Mouse (Mus musculus) embryo, embryonic 9.5 days (tissue): ENCODE results near the gene Slc6a5.

Experiments
- DNase-seq: peaks from one replicate; pipeline ENCODE4 v3.0.0-alpha.2; 2017; ENCODE audit errors: extremely low spot score

The Slc6a5 gene

DNA sequence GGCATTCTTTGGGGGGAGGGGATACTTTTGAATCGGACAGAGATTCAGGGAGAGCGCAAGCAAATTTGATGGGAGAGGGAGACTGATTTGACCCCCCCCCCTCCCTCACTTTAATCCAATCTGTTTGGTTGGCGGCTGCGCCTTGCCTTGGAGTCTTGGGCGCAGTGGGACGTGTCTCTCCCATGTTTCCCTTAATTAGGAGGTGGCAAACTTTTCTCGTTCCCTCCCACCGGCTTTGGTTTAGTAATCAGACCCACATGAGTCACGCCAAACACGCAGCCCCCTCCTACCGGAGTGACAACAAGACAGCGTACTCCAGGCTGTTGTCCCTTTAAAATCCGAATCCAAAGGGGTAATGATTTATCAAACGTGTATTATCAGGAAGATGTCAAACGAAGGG lies at the start of gene Slc6a5:
Gene Slc6a5 (plus strand): TSS at position 297 of the 400 bp plus-strand sequence.
- no peak for DNase-seq

DNA sequence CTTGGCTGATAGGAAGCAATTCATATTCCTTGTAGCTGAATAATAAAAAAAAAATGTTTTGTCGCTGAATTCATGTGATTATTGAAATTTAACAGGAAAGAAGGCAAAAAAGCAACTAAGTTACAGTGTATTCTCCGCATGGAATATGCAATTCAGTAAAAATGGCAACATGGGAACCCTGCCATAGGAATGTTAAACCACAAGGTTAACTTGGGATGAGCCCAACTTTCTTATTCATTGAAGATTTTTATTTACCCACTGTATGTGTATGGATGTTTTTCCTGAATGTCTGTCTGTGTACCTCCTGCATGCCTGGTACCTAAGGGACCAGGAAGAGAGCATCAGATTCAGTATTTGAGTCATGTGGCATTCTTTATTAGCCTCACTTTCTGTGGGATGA lies 48.8 kb upstream of the Slc6a5 start:
- no peak for DNase-seq

DNA sequence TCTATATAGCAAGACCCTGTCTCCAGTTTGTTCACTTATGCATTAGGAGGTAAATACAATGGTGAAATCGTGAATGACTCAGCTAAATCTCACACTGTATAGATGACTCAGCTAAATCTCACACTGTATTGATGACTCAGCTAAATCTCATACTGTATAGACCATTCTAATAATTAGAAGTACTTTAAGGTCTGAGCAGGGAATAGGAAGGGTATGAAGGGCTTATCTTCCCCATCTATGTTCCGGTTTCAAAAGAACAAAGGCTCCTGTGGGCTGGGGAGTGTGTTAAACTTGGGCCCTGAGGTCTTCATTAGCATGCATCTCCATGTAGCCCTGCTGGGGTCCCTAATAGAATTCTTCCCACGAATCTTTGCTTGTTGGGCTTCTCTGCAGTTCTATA lies 46.2 kb upstream of the Slc6a5 start:
- DNase-seq, result no peak

GRCm38 (mm10) chr7:49869656-49870055 lies 40.3 kb upstream of the Slc6a5 start:
- DNase-seq, result no peak

- DNase-seq, result no peak
These were observed 39.7 kb upstream of the Slc6a5 start for GRCm38 (mm10) chr7:49870276-49870675.

DNA sequence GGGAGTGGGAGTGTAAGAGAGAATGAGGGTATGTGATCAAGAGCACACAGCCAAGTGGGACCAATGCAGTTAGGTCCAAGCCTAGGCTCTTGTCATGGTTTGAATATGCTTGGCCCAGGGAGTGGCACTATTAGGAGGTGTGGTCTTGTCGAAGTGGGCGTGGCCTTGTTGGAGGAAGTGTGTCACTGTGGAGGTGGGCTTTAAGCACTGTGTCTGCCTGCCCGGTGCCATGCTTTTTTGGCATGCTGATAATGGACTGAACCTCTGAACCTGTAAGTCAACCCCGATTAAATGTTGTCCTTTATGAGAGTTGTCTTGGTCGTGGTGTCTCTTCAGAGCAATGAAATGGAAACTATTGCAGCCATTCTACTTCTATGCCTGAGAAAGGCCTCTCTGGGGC lies 32.6 kb upstream of the Slc6a5 start:
- DNase-seq, result no peak

GRCm38 (mm10) chr7:49879051-49879450 lies 30.9 kb upstream of the Slc6a5 start:
- DNase-seq, result no peak

DNA sequence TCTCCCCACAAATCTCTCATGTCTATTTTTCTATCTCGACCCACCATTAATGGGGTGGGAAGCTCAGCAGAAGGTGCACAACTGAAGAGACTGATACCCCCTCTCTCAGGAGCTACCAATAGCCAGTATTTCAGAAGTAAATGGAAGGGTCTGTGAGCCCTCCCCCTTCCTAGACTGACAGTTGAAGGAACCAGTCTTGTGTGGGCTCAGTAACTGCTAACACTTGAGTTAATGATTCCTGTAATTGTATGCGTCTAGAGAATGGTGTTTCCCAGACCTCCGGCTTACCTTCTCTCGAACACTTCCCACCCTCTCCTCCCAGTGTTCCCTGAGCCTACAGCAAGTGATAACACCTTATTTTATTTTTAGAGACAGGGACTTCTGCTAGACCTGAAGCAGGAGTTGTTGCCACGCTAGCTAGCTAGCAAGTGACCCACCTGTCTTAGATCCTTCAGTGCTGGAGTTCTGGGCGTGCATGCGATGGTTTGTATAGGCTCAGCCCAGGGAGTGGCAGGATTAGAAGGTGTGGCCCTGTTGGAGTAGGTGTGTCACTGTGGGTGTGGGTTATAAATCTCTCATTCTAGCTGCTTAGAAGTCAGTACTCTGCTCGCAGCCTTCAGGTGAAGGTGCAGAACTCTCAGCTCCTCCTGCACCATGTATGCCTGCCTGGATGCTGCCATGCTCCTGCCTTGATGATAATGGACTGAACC lies 29.8 kb upstream of the Slc6a5 start:
- DNase-seq, result no peak

- no peak for DNase-seq
These were observed 27.7 kb upstream of the Slc6a5 start for GRCm38 (mm10) chr7:49882288-49882687.

DNA sequence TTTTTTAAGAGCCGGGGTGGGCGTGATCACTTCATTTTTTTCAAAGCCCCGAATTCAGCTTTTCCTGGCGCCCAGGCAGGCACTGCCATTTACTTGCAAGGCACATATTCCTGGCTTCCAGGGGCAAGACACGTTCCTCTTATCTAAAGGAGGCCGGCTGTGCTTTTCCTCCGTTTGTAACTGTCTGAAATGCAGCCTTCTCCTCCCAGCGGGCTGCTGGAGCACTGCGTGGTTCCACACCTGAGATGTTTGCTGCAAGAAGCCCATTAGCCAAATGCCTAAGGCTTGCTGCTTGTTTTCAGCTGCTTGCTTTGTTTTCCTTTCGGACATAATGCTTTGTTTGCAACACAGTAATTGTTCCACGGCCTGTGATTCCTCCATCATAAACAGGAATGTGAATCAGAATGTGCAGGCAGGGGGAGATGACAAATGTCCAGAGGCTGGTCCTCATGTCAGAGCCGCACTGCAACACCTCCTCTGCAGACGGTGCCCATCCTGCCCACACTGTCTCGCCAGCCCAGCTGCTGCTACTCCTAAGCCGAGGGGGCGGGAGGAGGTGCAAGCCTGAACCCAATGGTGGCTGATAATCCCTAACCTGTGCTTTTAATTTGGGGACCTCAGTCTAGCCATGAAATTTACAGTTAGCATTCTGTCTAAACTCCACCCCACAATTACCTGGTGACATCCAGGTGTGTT lies 27.1 kb upstream of the Slc6a5 start:
- DNase-seq, result no peak

- DNase-seq, result no peak
These were observed 22.1 kb upstream of the Slc6a5 start for GRCm38 (mm10) chr7:49887776-49888390.

DNA sequence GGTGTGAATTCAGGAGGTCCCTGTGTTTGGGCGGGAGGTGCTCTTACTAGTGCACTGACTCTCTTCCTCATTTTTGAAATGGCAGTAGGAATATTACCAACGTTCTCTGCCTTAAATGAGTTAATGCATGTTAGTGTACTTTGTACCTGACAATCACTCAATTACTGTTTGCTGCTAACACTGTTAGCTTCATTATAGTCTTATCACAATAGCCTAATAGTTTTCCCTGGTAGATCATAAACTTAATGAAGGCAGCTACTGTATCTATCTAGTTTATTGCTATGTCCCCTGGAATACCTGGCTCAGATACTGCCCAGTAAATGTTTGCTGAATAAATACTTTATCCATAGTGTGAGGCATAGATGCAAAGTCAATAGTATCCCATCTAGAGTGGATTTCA lies 15.2 kb upstream of the Slc6a5 start:
- DNase-seq, result no peak

- no peak for DNase-seq
These were observed 14.7 kb upstream of the Slc6a5 start for GRCm38 (mm10) chr7:49895296-49895695.

GRCm38 (mm10) chr7:49902003-49902552 lies 7.9 kb upstream of the Slc6a5 start:
- no peak for DNase-seq

DNA sequence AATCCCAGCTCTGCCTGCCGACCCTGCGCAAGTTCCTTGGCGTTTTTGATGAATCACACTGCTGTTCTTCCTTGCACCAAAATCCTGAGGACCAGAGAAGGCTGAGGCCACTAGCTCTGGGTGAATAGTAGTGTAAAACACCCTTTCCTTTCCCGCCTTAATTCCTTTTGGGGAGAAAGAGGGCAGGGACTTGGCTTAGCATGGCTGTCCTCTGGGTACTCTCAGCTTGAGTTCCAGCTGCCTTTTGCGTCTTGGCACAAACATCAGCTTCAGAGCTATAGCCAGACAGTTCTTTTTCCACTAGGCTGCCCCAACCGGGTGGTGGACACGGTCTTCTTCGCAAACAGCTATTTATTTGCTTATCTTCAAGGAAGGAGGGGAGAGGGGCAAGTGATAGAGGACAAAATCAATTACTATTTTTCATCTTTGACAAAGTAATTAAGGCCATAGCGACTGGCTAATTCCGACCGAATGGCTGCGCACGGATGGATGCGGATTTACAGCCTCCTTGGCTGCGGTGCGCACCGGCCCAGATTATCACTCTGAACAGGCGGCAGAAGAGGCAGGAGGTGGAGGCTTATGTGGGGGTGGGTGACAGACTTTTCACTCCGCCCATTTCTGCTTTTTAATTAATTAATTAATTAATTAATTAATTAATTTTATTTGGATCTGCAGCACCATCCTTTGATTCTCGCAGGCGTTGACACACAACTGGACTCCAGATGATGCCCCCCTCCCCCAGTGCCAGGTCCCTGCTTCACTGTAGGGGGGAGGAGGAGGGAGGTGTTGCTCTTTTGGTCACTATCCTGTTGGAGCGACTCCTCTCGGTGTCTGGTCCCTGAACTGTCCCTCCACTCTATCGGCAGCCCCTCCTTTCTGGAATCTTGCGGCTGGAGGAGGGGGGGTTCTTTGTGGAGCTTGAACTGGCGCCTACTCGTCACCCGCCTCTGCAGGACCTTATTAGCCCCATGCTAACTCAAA lies 2.5 kb upstream of the Slc6a5 start:
- DNase-seq, result no peak

- DNase-seq, result peak; percentile 24
These were observed 1.6 kb upstream of the Slc6a5 start for GRCm38 (mm10) chr7:49908181-49908855.

DNA sequence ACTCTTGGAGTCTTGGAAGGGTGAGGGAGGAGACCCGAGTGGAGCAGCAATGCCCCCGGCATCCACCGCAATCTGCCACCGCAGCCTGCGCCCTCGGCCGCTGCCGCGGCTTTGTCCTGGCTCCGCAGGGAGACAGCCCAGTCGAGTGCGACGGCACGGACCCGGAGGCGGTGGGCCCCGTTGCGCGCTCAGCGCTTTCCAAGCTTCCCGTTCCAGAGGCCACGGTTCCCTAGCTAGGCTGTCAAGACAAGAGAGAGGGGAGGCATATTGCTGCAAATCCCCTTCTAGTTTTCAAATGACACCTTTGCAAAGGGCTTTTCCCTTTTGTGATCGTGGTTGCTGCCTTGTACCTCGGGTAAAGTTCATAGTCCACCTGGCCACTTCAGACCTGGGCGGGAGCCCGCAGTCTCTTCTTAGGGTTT lies 945 bp upstream of the Slc6a5 start:
- DNase-seq, result peak; percentile 49

GRCm38 (mm10) chr7:49910361-49910760 lies 415 bp downstream of the Slc6a5 start:
- DNase-seq, result peak; percentile 81

DNA sequence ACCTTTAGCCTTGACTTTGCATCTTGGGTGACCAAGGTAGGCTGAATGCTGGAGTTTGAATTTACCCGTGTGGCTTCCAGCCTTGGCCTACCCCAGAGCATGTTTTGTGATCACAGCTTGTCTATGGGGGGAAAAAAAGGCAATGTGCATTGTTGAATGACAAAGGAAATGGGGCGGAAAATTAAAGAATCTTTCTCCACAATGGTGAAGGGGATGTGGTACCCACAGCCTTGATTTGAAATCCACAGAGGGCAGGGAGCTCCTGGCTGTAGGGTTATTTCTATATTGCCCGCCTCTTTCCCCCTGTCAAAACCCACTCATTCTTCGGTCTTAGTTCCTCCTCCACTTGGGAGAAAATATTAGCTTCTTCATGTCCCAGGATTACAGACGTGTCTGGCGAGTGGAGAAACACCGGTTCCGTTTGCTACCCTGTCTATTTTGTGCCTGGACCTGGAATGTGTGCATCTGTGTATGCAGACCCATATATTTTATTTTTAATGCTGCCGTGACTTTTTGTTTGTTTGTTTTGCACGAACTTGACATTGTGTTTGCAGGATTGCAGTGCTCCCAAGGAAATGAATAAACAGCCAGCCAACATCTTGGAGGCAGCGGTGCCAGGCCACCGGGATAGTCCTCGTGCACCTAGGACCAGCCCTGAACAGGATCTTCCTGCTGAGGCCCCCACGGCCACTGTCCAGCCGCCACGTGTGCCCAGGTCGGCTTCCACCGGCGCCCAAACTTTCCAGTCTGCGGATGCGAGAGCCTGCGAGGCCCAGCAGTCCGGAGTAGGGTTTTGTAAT lies 1.4 kb downstream of the Slc6a5 start:
- peak; percentile 12 for DNase-seq

DNA sequence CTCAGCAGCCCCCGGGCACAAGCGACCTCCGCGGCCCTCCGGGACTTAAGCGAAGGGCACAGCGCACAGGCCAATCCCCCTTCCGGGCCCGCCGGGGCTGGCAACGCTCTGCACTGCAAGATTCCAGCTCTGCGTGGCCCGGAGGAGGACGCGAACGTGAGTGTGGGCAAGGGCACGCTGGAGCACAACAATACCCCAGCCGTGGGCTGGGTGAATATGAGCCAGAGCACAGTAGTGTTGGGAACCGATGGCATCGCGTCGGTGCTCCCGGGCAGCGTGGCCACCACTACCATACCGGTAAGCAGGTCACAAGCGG lies 2.0 kb downstream of the Slc6a5 start:
- peak; percentile 24 for DNase-seq
